Mouse (Mus musculus) thymus, adult 2 months (tissue): Measurements from ENCODE around the gene Pitpnm2. TPM values are rescaled to one million over a fixed set of nuclear protein-coding genes. Genes with fewer than 3 reads are reported as not detected.

ENCODE experiments used
- DNase-seq: peaks from one replicate; pipeline ENCODE4 v3.0.0; 2021
- H3K27ac ChIP-seq: fragments of 200-500 bp; 2 replicates; pipeline ENCODE4 v1.5.1; 2012; ENCODE audit warnings: low read length, control low read depth; ENCODE audit not compliant: control insufficient read depth, insufficient read depth
- H3K27me3 ChIP-seq: fragments of 200-500 bp; 2 replicates; pipeline ENCODE4 v1.6.1; 2012; ENCODE audit warnings: mild to moderate bottlenecking, low read length, moderate library complexity, mixed read lengths; ENCODE audit not compliant: control insufficient read depth, insufficient read depth
- H3K36me3 ChIP-seq: fragments of 200-500 bp; 2 replicates; pipeline ENCODE4 v1.6.1; 2012; ENCODE audit warnings: mild to moderate bottlenecking, low read length, moderate library complexity; ENCODE audit not compliant: control insufficient read depth, insufficient read depth
- H3K4me1 ChIP-seq: fragments of 200-500 bp; replicated peaks from 2 replicates; pipeline ENCODE4 v1.6.1; 2012; ENCODE audit warnings: low read length; ENCODE audit not compliant: control insufficient read depth, insufficient read depth
- H3K4me3 ChIP-seq: fragments of 200-500 bp; 2 replicates; pipeline ENCODE4 v1.5.1; 2012; ENCODE audit warnings: mild to moderate bottlenecking, low read length, control low read depth, moderate library complexity; ENCODE audit not compliant: control insufficient read depth, insufficient read depth
- CTCF ChIP-seq: fragments of 200-500 bp; IDR thresholded peaks from 2 replicates; pipeline ENCODE4 v1.5.1; 2012; ENCODE audit warnings: mild to moderate bottlenecking, control low read depth, low read length, moderate library complexity, borderline replicate concordance; ENCODE audit not compliant: control insufficient read depth, poor library complexity, insufficient read depth; ENCODE audit errors: extremely low read depth
- POLR2A ChIP-seq: fragments of 200-500 bp; IDR thresholded peaks from 2 replicates; pipeline ENCODE4 v1.6.1; 2012; ENCODE audit warnings: mild to moderate bottlenecking, low read length, control low read depth, moderate library complexity; ENCODE audit not compliant: control insufficient read depth, poor library complexity, insufficient read depth; ENCODE audit errors: extremely low read depth
- WGBS: fragments of 180-500 bp; shearing (Covaris S2); methylation state at CpG from one replicate; pipeline ENCODE4 v1.1.7; 2018; 5-methylcytosine and 5-hydroxymethylcytosine counted together
- polyA plus RNA-seq: library from polyadenylated mRNA; depleted of rRNA; stranded (reverse); fragments of >200 nt; gene quantifications from 2 replicates; pipeline ENCODE4 v1.2.3, GENCODE M21; 2012

Pitpnm2 gene
- polyA plus RNA-seq, 1 experiment, result 279 TPM

DNA sequence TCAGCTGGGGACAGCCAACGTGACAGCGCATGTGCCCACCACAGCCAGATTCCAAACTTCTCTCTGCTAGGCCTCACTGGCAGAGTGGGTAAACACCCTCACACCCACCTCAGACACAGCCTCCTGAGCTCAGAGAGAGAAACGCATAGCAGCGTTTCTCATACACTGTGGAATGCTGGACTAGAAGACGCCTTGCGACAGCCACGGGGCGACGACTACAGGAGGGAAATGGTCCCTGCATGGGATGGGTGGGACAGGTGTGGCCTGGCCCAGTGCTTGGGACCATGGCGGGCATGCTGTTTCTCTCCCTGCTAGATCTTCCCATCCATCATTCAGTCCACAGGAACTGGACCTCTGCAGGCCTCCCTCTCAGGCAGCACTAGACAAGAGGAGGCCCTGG is 167.1 kb downstream of the Pitpnm2 start:
- no peak for TF ChIP-seq POLR2A
- TF ChIP-seq CTCF, result peak; percentile 18; the same call in 1 of the 2 replicates
- Histone ChIP-seq H3K27ac (no peak overlapping the region), H3K36me3 (no peaks in the 10 kb centered on the region), H3K4me1 (peaks cover 70% of the 10 kb centered on the region), H3K4me3 (no peak overlapping the region), H3K27me3 (no peaks in the 10 kb centered on the region)
- WGBS, result 94% methylated on average over 10 of the region's 10 CpGs
- no peak for DNase-seq

DNA sequence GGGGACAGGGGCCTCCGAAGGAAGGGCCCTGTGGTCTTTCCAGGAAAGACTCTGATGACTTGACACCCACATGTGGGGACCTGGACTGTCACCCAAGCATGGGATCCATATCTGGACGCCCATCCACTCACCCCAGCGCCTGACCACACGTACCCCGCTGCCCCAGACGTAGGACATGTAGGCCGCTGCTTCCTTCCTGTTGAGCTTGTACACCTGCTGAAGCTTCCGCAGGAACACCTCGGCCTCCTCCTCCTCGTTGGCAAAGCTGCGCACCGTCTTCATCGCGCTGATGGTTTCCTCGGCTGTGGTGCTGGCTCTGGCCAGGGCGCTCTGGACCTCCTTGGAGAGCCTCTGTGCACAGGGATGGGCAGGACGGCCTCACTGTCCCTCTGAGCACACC is 169.7 kb downstream of the Pitpnm2 start:
- WGBS, result 9% methylated on average over 17 of the region's 17 CpGs
- H3K4me1 ChIP-seq, result peaks cover 95% of the 10 kb centered on the region
- H3K27me3 ChIP-seq, result no peaks in the 10 kb centered on the region
- peak overlapping the region; percentile 42 for H3K4me3 ChIP-seq
- H3K36me3 ChIP-seq, result no peaks in the 10 kb centered on the region
- H3K27ac ChIP-seq, result peak overlapping the region; percentile 99
- peak; percentile 68 for DNase-seq
- TF ChIP-seq CTCF (no peak), POLR2A (peak; percentile 47; the same call in 1 of the 2 replicates)

DNA sequence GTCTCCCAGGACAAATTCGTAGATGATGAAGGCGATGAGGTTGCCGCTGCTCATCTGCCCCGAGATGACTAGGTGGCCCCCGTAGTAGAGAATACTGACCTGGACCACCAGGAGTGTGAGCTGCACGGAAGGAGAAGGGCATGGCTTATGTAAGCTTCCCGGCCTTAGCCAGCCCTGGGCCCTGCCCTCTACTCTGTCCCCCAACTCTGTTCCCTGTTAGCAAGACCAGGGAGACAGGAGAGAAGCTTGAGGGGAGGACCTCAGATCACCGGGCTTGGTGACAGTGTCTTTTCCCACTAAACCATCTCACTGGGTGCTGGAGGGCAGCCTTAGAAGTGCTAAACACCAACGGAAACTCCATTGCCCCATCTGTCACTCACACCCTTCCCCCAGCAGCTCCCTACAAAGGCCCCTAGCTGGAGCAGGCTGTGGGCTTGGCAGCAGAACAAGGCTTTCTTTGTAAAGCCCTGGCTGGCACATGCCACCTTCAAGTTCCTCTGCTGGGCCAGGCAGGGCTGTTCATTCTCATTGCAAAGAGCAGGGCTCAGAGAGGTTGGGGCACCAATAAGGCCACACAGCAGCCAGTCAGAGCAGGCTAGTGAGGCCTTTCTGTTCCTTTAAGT is 170.7 kb downstream of the Pitpnm2 start:
- 31% methylated on average over 9 of the region's 9 CpGs for WGBS
- peak; percentile 62 for DNase-seq
- H3K4me1 ChIP-seq, result peaks cover 94% of the 10 kb centered on the region
- peak; percentile 60; the same call in 1 of the 2 replicates for TF ChIP-seq POLR2A
- no peak for TF ChIP-seq CTCF
- no peaks in the 10 kb centered on the region for H3K36me3 ChIP-seq
- H3K4me3 ChIP-seq, result peak overlapping the region; percentile 42
- no peaks in the 10 kb centered on the region for H3K27me3 ChIP-seq
- H3K27ac ChIP-seq, result peak overlapping the region; percentile 99

DNA sequence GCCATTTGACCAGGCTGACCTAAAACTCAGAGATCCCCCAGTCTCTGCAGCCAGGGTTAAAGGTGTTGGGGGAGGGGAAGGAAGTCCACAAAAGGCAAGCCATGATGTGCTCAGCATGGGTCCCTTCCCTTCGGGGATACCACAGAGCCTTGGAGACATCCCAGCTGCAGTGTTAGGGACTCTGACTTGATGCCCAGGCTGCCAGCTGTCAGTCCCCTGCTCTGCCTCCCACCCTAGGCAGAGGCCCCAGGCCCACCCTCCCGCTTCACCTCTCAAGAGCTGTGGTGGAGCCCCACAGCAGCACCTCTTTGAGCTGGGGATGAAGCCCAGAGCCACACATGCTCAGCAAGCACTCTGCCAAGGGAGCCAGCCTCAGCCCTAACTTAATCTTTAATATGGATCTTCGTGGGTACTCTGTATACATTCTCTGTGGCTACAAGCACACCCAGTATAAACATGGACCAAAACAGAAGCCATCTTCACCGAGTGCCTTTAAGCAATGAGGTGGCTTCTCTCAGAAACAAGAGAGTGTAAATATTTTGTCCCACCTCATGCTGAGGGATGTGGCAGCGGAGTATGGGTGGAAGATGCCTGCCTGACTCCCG is 171.6 kb downstream of the Pitpnm2 start:
- Histone ChIP-seq H3K4me1 (peaks cover 96% of the 10 kb centered on the region), H3K27me3 (no peaks in the 10 kb centered on the region), H3K4me3 (peak overlapping the region; percentile 42), H3K36me3 (peaks cover 3% of the 10 kb centered on the region; the same call in 1 of the 2 replicates), H3K27ac (peak overlapping the region; percentile 99)
- TF ChIP-seq POLR2A (peak; percentile 15; the same call in 1 of the 2 replicates), CTCF (no peak)
- peak; percentile 45 for DNase-seq
- WGBS, result 25% methylated on average over 6 of the region's 6 CpGs

DNA sequence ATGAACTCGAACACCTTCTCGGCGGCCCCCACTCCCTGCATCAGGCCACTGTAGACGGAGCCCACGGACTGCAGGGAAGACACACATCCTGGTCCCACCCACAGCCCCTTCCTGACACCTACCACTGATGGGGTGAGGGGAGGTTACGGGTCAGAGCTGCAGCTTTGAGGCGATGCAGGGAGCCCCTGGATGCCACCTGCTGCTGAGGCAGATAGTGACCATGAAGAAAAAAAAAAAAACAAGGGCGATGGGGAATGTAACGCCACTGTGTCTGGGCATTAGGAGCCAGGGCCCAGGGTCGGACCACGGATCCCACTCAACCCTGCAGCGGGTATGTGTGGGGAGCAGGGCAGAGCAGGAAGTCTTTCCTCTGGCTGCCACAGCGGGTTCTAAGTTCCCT is 172.3 kb downstream of the Pitpnm2 start:
- peaks cover 89% of the 10 kb centered on the region for H3K4me1 ChIP-seq
- TF ChIP-seq POLR2A (no peak), CTCF (no peak)
- peak overlapping the region; percentile 19 for H3K4me3 ChIP-seq
- H3K27me3 ChIP-seq, result no peaks in the 10 kb centered on the region
- H3K27ac ChIP-seq, result peak overlapping the region; percentile 99
- WGBS, result 23% methylated on average over 13 of the region's 13 CpGs
- H3K36me3 ChIP-seq, result peaks cover 10% of the 10 kb centered on the region
- peak; percentile 36 for DNase-seq

DNA sequence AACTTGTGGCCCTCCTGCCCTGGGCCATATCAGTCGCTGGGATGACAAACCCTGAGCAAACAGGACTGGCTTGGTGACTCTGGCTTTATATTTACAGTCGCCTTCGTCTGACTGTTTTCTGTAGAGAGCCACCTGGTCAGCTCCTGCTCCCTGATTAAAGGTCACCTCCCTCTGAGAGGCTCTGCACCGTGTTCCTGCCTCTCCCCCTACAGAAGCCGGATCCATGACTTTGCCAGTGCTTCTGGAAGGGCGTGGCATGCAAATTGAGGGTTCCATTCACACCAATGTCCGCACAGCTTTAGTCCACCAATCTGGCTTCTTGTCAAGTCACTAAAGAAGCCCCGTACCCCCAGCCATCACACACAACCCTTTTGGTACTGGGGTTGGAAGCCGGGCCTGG is 173.0 kb downstream of the Pitpnm2 start:
- WGBS, result 82% methylated on average over 9 of the region's 9 CpGs
- no peak for DNase-seq
- TF ChIP-seq CTCF (no peak), POLR2A (no peak)
- Histone ChIP-seq H3K4me1 (peaks cover 84% of the 10 kb centered on the region), H3K27me3 (no peaks in the 10 kb centered on the region), H3K27ac (peak overlapping the region; percentile 38; the same call in 1 of the 2 replicates), H3K4me3 (peak overlapping the region; percentile 19; the same call in 1 of the 2 replicates), H3K36me3 (peaks cover 16% of the 10 kb centered on the region)
